Mouse (Mus musculus): ENCODE measurements at regions not wholly inside any gene's neighbourhood (a gene's known extent, or its start where the extent isn't known, plus 50 kb on each side); places are given as distances from the start of the nearest gene placed in this dataset.
A peak's percentile ranks its signal among the peaks of the same experiment; 100 is the strongest.

GRCm38 (mm10) chr1:51697265-51698192 is 218.3 kb downstream of the Myo1b start:
- H3K36me3 ChIP-seq (replicated peaks) = no peaks in the 10 kb centered on the region
- 4% methylated on average over 19 of the region's 19 CpGs for WGBS
- peaks cover 28% of the 10 kb centered on the region for H3K4me1 ChIP-seq
- H3K4me3 ChIP-seq = peak overlapping the region; percentile 29
- H3K27ac ChIP-seq = peak overlapping the region; percentile 79
- H3K27me3 ChIP-seq (ENCODE audit: poor library complexity, severe bottlenecking) = peaks cover 6% of the 10 kb centered on the region
- DNase-seq (ENCODE audit: extremely low spot score, low spot score) = peak; percentile 62
- no peaks in the 10 kb centered on the region for H3K9me3 ChIP-seq

GRCm38 (mm10) chr1:51696471-51696870 is 218.2 kb upstream of the Nabp1 start:
- peaks cover 28% of the 10 kb centered on the region for H3K4me1 ChIP-seq
- no peak for DNase-seq (ENCODE audit: extremely low spot score, low spot score)
- no peaks in the 10 kb centered on the region for H3K36me3 ChIP-seq (replicated peaks)
- peak overlapping the region; percentile 79 for H3K27ac ChIP-seq
- H3K4me3 ChIP-seq = no peak overlapping the region
- H3K27me3 ChIP-seq (ENCODE audit: poor library complexity, severe bottlenecking) = peaks cover 6% of the 10 kb centered on the region
- WGBS = 55% methylated on average over 2 of the region's 2 CpGs
- H3K9me3 ChIP-seq = no peaks in the 10 kb centered on the region

- 94% methylated on average over 10 of the region's 10 CpGs for WGBS
- no peak overlapping the region for H3K27ac ChIP-seq
- H3K9me3 ChIP-seq = no peaks in the 10 kb centered on the region
- peaks cover 19% of the 10 kb centered on the region for H3K4me1 ChIP-seq
- H3K4me3 ChIP-seq = no peak overlapping the region
- no peaks in the 10 kb centered on the region for H3K36me3 ChIP-seq (replicated peaks)
- peaks cover 6% of the 10 kb centered on the region for H3K27me3 ChIP-seq (ENCODE audit: poor library complexity, severe bottlenecking)
- no peak for DNase-seq (ENCODE audit: extremely low spot score, low spot score)
These were observed 212.7 kb upstream of the Nabp1 start for GRCm38 (mm10) chr1:51690878-51691277.

GRCm38 (mm10) chr1:51689461-51690223 is 211.4 kb upstream of the Nabp1 start:
- Histone ChIP-seq H3K4me3 (no peak overlapping the region), H3K9me3 (no peaks in the 10 kb centered on the region), H3K27me3 (ENCODE audit: poor library complexity, severe bottlenecking) (no peaks in the 10 kb centered on the region; the same call in 1 of the 2 replicates), H3K36me3 (replicated peaks) (no peaks in the 10 kb centered on the region), H3K4me1 (peaks cover 18% of the 10 kb centered on the region), H3K27ac (no peak overlapping the region; the same call in 1 of the 2 replicates)
- no peak for DNase-seq (ENCODE audit: extremely low spot score, low spot score)
- 81% methylated on average over 9 of the region's 9 CpGs for WGBS

- Histone ChIP-seq H3K9me3 (no peaks in the 10 kb centered on the region), H3K27me3 (ENCODE audit: poor library complexity, severe bottlenecking) (no peaks in the 10 kb centered on the region; the same call in 1 of the 2 replicates), H3K36me3 (replicated peaks) (no peaks in the 10 kb centered on the region), H3K27ac (no peak overlapping the region), H3K4me1 (peaks cover 18% of the 10 kb centered on the region), H3K4me3 (no peak overlapping the region)
- WGBS = 73% methylated on average over 5 of the region's 5 CpGs
- DNase-seq (ENCODE audit: extremely low spot score, low spot score) = no peak
These were observed 210.7 kb upstream of the Nabp1 start for GRCm38 (mm10) chr1:51688946-51689345.

GRCm38 (mm10) chr1:51688224-51688545 is 210.0 kb upstream of the Nabp1 start:
- DNase-seq (ENCODE audit: extremely low spot score, low spot score) = no peak
- Histone ChIP-seq H3K9me3 (no peaks in the 10 kb centered on the region), H3K27me3 (ENCODE audit: poor library complexity, severe bottlenecking) (no peaks in the 10 kb centered on the region; the same call in 1 of the 2 replicates), H3K36me3 (replicated peaks) (no peaks in the 10 kb centered on the region), H3K27ac (0 out of 2 replicates have a peak overlapping the region, but pooled peaks have one; percentile 78), H3K4me3 (no peak overlapping the region), H3K4me1 (peaks cover 18% of the 10 kb centered on the region)
- WGBS = 38% methylated on average over 1 of the region's 1 CpGs

GRCm38 (mm10) chr1:51687484-51688223 is 209.4 kb upstream of the Nabp1 start:
- H3K27ac ChIP-seq = peak overlapping the region; percentile 78
- no peaks in the 10 kb centered on the region; the same call in 1 of the 2 replicates for H3K27me3 ChIP-seq (ENCODE audit: poor library complexity, severe bottlenecking)
- no peak for DNase-seq (ENCODE audit: extremely low spot score, low spot score)

GRCm38 (mm10) chr1:51686759-51687158 is 208.5 kb upstream of the Nabp1 start:
- no peaks in the 10 kb centered on the region; the same call in 1 of the 2 replicates for H3K27me3 ChIP-seq (ENCODE audit: poor library complexity, severe bottlenecking)

More at GRCm38 (mm10) chr1:51687484-51688223, 209.4 kb upstream of the Nabp1 start:
- no peaks in the 10 kb centered on the region for H3K36me3 ChIP-seq (replicated peaks)
- H3K9me3 ChIP-seq = no peaks in the 10 kb centered on the region
- H3K4me3 ChIP-seq = peak overlapping the region; percentile 3; the same call in 1 of the 2 replicates
- WGBS = 45% methylated on average over 7 of the region's 7 CpGs
- peaks cover 18% of the 10 kb centered on the region for H3K4me1 ChIP-seq

GRCm38 (mm10) chr1:51682273-51682672 is 204.0 kb upstream of the Nabp1 start:
- H3K4me1 ChIP-seq = peaks cover 10% of the 10 kb centered on the region
- WGBS = 89% methylated on average over 5 of the region's 5 CpGs
- H3K9me3 ChIP-seq = no peaks in the 10 kb centered on the region
- H3K27ac ChIP-seq = no peak overlapping the region
- no peaks in the 10 kb centered on the region for H3K27me3 ChIP-seq (ENCODE audit: poor library complexity, severe bottlenecking)
- no peak overlapping the region for H3K4me3 ChIP-seq
- H3K36me3 ChIP-seq (replicated peaks) = no peaks in the 10 kb centered on the region
- DNase-seq (ENCODE audit: extremely low spot score, low spot score) = no peak

More at GRCm38 (mm10) chr1:51686759-51687158, 208.5 kb upstream of the Nabp1 start:
- peaks cover 18% of the 10 kb centered on the region for H3K4me1 ChIP-seq
- no peaks in the 10 kb centered on the region for H3K36me3 ChIP-seq (replicated peaks)
- no peaks in the 10 kb centered on the region for H3K9me3 ChIP-seq
- H3K27ac ChIP-seq = no peak overlapping the region
- 92% methylated on average over 3 of the region's 3 CpGs for WGBS
- DNase-seq (ENCODE audit: extremely low spot score, low spot score) = no peak
- no peak overlapping the region for H3K4me3 ChIP-seq

- Histone ChIP-seq H3K4me3 (no peak overlapping the region), H3K36me3 (replicated peaks) (no peaks in the 10 kb centered on the region), H3K4me1 (peaks cover 10% of the 10 kb centered on the region), H3K9me3 (no peaks in the 10 kb centered on the region), H3K27ac (no peak overlapping the region), H3K27me3 (ENCODE audit: poor library complexity, severe bottlenecking) (no peaks in the 10 kb centered on the region)
- DNase-seq (ENCODE audit: extremely low spot score, low spot score) = no peak
These were observed 203.6 kb upstream of the Nabp1 start for GRCm38 (mm10) chr1:51681872-51682271.

- Histone ChIP-seq H3K4me3 (no peak overlapping the region), H3K27me3 (ENCODE audit: poor library complexity, severe bottlenecking) (no peaks in the 10 kb centered on the region), H3K4me1 (peaks cover 10% of the 10 kb centered on the region), H3K9me3 (no peaks in the 10 kb centered on the region), H3K36me3 (replicated peaks) (no peaks in the 10 kb centered on the region), H3K27ac (no peak overlapping the region)
- no peak for DNase-seq (ENCODE audit: extremely low spot score, low spot score)
- WGBS = 83% methylated on average over 6 of the region's 6 CpGs
These were observed 202.5 kb upstream of the Nabp1 start for GRCm38 (mm10) chr1:51680725-51681124.

- Histone ChIP-seq H3K27ac (no peak overlapping the region), H3K27me3 (ENCODE audit: poor library complexity, severe bottlenecking) (no peaks in the 10 kb centered on the region), H3K4me3 (no peak overlapping the region), H3K4me1 (peaks cover 10% of the 10 kb centered on the region), H3K9me3 (no peaks in the 10 kb centered on the region), H3K36me3 (replicated peaks) (no peaks in the 10 kb centered on the region)
- no peak for DNase-seq (ENCODE audit: extremely low spot score, low spot score)
- WGBS = 79% methylated on average over 6 of the region's 6 CpGs
These were observed 200.2 kb upstream of the Nabp1 start for GRCm38 (mm10) chr1:51678290-51678928.
